Mouse (Mus musculus): ENCODE data around the gene Hes2. TPM values are rescaled to one million over a fixed set of nuclear protein-coding genes. Genes with fewer than 3 reads are reported as not detected.
A peak's percentile ranks its signal among the peaks of the same experiment; 100 is the strongest.

The Hes2 gene
- total and polyA plus RNA-seq, 3 experiments, result 0.04 to 0.33 TPM; not detected in 1

DNA sequence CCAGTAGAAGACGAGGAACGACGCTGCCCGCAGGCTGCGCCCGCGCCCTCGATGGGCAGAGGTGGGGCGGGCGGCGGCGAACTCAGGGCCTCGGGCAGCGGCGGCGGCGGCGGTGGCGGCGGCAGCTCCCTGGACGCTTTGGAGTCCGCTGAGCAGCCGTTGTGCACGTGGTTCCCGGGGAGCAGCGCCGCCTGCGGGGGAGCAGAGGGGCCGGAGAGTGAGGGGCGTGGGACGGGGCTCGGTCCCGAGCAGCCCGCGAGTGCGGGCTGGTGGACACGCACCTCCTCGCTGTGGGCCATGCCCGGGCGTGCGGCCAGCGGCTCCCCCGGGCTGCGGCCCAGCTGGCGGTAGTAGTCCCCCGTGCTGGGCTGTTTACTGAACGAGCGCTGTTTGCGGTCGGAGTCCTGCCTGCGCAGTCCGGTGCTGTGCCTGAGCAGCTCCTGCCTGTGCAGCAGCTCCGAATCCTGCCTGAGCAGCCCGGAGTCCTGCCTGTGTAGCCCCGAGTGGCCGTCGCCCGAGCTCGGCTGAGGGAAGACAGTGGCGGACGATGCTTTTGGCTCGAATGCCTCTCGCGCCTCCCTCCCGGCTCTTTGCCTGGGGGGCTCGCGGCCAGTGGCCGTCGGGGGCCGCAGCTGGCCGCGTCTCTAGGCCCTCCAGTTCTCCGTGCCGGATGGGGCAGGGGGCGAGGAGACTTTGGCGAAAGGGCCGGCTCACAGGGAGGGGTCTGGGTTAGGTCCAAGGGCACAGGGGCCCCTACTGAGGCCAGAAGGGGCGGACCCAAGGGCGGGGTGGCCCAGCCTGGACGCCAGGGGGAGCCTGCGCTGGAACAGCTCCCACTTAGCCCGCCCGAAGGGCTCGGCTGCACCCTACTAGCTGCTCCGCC, 27.7 kb upstream of the Hes2 start:
- H3K27me3 ChIP-seq (ENCODE audit: insufficient read depth, low read length), result peaks cover 38% of the 10 kb centered on the region; the same call in 1 of the 2 replicates

DNA sequence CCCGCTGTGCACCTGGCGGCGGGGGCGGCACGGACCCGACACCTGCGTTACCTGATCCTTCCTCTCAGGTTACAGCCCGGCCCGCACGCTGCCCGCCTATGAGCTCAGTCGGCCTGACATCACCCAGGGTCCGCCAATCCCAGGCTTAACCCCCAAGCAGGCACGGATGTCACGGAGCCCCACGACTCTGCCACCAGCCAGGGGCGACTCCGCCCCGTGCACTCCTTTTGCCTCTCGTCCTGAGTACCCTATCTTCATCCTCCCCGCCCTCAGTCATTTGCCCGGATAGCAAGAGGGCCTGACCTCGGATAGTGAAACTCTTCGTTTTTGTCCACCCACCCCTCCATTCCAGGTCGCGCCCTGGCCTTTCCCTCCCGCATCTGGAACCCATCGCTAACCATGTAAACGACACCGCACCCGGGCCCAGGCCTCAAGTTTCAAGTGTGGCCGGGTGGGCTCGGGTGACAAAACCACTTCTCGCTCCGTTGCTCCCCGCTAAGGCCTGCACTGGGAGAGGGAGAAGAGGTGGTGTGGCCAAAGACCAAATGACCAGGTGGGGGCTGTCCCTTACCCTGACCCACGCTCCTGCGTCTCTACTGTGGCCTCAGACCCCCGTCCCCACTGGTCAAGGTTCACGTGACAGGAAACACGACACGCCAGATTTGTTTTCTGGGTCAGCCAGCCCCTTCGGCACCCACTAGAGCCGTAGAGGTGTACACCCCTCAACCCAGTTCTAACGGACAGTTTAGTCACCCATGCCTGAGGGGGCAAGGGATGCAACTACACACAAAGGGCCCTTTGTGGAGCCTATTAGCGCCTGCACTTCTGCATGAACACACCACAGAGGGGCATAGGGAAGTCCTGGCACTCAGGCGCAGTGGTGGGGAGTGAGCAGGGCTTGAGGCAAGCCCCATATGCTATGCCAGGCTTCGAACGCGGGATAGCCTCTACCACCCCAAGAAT, 26.6 kb upstream of the Hes2 start:
- Histone ChIP-seq H3K27me3 (ENCODE audit: insufficient read depth, low read length) (peaks cover 33% of the 10 kb centered on the region; the same call in 1 of the 2 replicates), H3K36me3 (replicated peaks) (peaks cover 34% of the 10 kb centered on the region), H3K4me3 (ENCODE audit: low read depth, low read length) (no peak overlapping the region; the same call in 1 of the 2 replicates), H3K4me1 (ENCODE audit: insufficient read depth, low read depth, low read length) (peaks cover 21% of the 10 kb centered on the region), H3K9me3 (replicated peaks) (peaks cover 21% of the 10 kb centered on the region)
- DNase-seq (ENCODE audit: low spot score) (no peak), ATAC-seq (ENCODE audit: extremely low read depth, insufficient number of reproducible peaks, low FRiP score, poor library complexity, severe bottlenecking) (no peak)
- TF ChIP-seq GATA1 (IDR thresholded peaks at IDR 0.05; ENCODE audit: borderline replicate concordance, low read length), result no peak
- no peak for TF ChIP-seq POLR2AphosphoS5 (IDR thresholded peaks at IDR 0.05; ENCODE audit: insufficient replicate concordance, low read depth, low read length)
- TF ChIP-seq GATA2 (IDR thresholded peaks at IDR 0.05; ENCODE audit: borderline replicate concordance, low read depth, low read length), result no peak
- no peak for TF ChIP-seq TAL1 (conservative IDR thresholded peaks at IDR 0.05; ENCODE audit: low read depth, low read length)
- no peak for TF ChIP-seq CTCF (IDR thresholded peaks at IDR 0.05; ENCODE audit: low read depth, low read length)

More for the DNA sequence above, 27.7 kb upstream of the Hes2 start:
- DNase-seq (ENCODE audit: low spot score) (no peak), ATAC-seq (ENCODE audit: extremely low read depth, insufficient number of reproducible peaks, low FRiP score, poor library complexity, severe bottlenecking) (no peak)
- H3K4me1 ChIP-seq (ENCODE audit: insufficient read depth, low read depth, low read length), result peaks cover 17% of the 10 kb centered on the region
- TF ChIP-seq CTCF (IDR thresholded peaks at IDR 0.05; ENCODE audit: low read depth, low read length) (no peak), GATA1 (IDR thresholded peaks at IDR 0.05; ENCODE audit: borderline replicate concordance, low read length) (no peak), TAL1 (conservative IDR thresholded peaks at IDR 0.05; ENCODE audit: low read depth, low read length) (no peak), GATA2 (IDR thresholded peaks at IDR 0.05; ENCODE audit: borderline replicate concordance, low read depth, low read length) (no peak), POLR2AphosphoS5 (IDR thresholded peaks at IDR 0.05; ENCODE audit: insufficient replicate concordance, low read depth, low read length) (no peak)
- peaks cover 40% of the 10 kb centered on the region for H3K36me3 ChIP-seq (replicated peaks)
- no peak overlapping the region; the same call in 1 of the 2 replicates for H3K4me3 ChIP-seq (ENCODE audit: low read depth, low read length)
- H3K9me3 ChIP-seq (replicated peaks), result peaks cover 29% of the 10 kb centered on the region

DNA sequence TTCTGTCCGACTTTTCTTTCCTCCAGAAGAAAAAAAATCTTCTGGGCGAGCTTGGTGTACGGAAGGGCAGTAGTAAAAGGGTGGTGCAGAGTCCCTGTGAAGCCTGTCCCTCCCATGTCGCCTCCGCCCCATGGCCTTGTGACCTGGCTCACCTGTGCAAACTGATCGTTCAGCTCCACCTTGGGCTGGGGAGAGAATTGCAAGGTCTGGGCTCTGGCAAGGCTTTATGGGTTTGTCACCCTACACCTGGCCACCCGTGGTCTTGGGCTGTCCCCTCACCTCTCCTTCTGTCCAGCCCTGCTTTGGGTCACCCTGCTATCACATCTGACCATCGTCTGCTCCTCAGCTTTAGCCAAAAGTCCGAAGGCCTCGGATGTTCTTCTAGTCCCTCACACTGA, 25.9 kb upstream of the Hes2 start:
- ATAC-seq (ENCODE audit: extremely low read depth, insufficient number of reproducible peaks, low FRiP score, poor library complexity, severe bottlenecking), result no peak
- peaks cover 20% of the 10 kb centered on the region for H3K9me3 ChIP-seq (replicated peaks)
- no peak for DNase-seq (ENCODE audit: low spot score)
- H3K4me3 ChIP-seq (ENCODE audit: low read depth, low read length), result no peak overlapping the region
- peaks cover 32% of the 10 kb centered on the region for H3K36me3 ChIP-seq (replicated peaks)
- H3K27me3 ChIP-seq (ENCODE audit: insufficient read depth, low read length), result peaks cover 33% of the 10 kb centered on the region; the same call in 1 of the 2 replicates
- H3K4me1 ChIP-seq (ENCODE audit: insufficient read depth, low read depth, low read length), result peaks cover 21% of the 10 kb centered on the region
- TF ChIP-seq GATA2 (IDR thresholded peaks at IDR 0.05; ENCODE audit: borderline replicate concordance, low read depth, low read length) (no peak), GATA1 (IDR thresholded peaks at IDR 0.05; ENCODE audit: borderline replicate concordance, low read length) (no peak), TAL1 (conservative IDR thresholded peaks at IDR 0.05; ENCODE audit: low read depth, low read length) (no peak), CTCF (IDR thresholded peaks at IDR 0.05; ENCODE audit: low read depth, low read length) (no peak), POLR2AphosphoS5 (IDR thresholded peaks at IDR 0.05; ENCODE audit: insufficient replicate concordance, low read depth, low read length) (no peak)

GRCm38 (mm10) chr4:152133213-152133612, 25.5 kb upstream of the Hes2 start:
- DNase-seq (ENCODE audit: low spot score) (no peak), ATAC-seq (ENCODE audit: extremely low read depth, insufficient number of reproducible peaks, low FRiP score, poor library complexity, severe bottlenecking) (no peak)
- TF ChIP-seq TAL1 (conservative IDR thresholded peaks at IDR 0.05; ENCODE audit: low read depth, low read length) (no peak), POLR2AphosphoS5 (IDR thresholded peaks at IDR 0.05; ENCODE audit: insufficient replicate concordance, low read depth, low read length) (no peak), GATA2 (IDR thresholded peaks at IDR 0.05; ENCODE audit: borderline replicate concordance, low read depth, low read length) (no peak), GATA1 (IDR thresholded peaks at IDR 0.05; ENCODE audit: borderline replicate concordance, low read length) (no peak)
- Histone ChIP-seq H3K4me1 (ENCODE audit: insufficient read depth, low read depth, low read length) (peaks cover 24% of the 10 kb centered on the region), H3K4me3 (ENCODE audit: low read depth, low read length) (no peak overlapping the region), H3K9me3 (replicated peaks) (peaks cover 20% of the 10 kb centered on the region), H3K36me3 (replicated peaks) (peaks cover 27% of the 10 kb centered on the region), H3K27me3 (ENCODE audit: insufficient read depth, low read length) (peaks cover 33% of the 10 kb centered on the region; the same call in 1 of the 2 replicates)

- ATAC-seq (ENCODE audit: extremely low read depth, insufficient number of reproducible peaks, low FRiP score, poor library complexity, severe bottlenecking), result 0 out of 2 replicates have a peak, but pooled peaks have one; percentile 28
- peaks cover 33% of the 10 kb centered on the region; the same call in 1 of the 2 replicates for H3K27me3 ChIP-seq (ENCODE audit: insufficient read depth, low read length)
- H3K4me1 ChIP-seq (ENCODE audit: insufficient read depth, low read depth, low read length), result peaks cover 29% of the 10 kb centered on the region
- no peak overlapping the region for H3K4me3 ChIP-seq (ENCODE audit: low read depth, low read length)
- H3K36me3 ChIP-seq (replicated peaks), result peaks cover 31% of the 10 kb centered on the region
- no peak for DNase-seq (ENCODE audit: low spot score)
- TF ChIP-seq CTCF (IDR thresholded peaks at IDR 0.05; ENCODE audit: low read depth, low read length) (peak; percentile 96), GATA2 (IDR thresholded peaks at IDR 0.05; ENCODE audit: borderline replicate concordance, low read depth, low read length) (no peak)
- H3K9me3 ChIP-seq (replicated peaks), result peaks cover 20% of the 10 kb centered on the region
Measured at GRCm38 (mm10) chr4:152134507-152134906, 24.2 kb upstream of the Hes2 start.

All from G1E (cell line).